Mouse (Mus musculus) lung, postnatal 4 days (tissue): ENCODE measurements around the gene Per2.

Experiments
- DNase-seq, 2 experiments: peaks; one replicate each; pipeline ENCODE4 v3.0.0; 2021

Gene Per2

DNA sequence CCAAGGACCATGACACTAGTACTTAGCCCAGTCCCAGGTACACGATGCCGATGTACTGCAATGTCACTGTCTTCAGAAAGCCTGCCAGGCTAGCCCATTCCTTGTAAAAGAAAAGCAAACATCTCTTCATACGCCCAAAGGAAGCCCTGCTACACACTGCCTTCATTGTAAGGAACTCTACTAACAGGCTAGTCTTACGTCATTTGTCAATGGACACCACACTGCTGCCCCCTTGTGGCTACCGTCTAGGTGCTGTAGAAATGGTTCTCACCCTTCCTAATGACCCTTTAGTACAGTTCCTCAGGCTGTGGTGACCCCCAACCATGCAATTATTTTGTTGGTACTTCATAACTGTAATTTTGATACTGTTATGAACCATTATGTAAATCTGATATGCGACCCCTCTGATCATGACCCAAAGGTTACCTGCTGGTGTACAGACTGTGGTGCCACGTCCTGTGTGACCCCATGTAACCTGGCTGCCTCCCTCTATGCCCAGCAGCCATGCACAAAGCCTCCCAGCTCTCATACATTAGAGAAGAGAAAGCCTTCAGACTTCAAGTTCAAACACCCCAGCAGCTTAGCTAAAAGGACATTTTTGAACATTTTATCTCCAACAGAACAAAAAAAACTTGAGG lies 78.6 kb downstream of the Per2 start:
- peak; percentile 55 to 77 for DNase-seq

DNA sequence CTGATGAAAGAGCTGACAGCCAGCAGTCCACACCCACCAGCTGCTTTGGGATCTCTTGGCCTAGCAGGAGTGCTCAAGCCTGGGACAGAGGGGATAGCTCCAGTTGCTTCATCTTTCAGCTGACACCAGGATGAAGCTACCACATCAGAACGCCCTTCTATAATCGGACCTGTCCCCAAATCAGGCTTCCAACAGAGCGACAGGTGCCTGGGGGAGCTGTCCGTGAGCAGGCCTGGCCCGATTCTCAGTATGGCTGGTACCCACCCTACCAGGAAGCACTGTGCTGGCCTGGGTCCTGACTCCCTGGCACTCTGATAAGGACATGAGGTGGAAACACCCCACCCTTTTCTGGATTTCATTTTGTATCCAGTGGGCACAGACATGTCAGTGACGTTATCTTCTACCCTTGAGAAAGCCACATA lies 85.7 kb downstream of the Per2 start:
- no peak for DNase-seq

- DNase-seq = no peak
Measured at GRCm38 (mm10) chr1:91370055-91370454, 89.1 kb downstream of the Per2 start.

DNA sequence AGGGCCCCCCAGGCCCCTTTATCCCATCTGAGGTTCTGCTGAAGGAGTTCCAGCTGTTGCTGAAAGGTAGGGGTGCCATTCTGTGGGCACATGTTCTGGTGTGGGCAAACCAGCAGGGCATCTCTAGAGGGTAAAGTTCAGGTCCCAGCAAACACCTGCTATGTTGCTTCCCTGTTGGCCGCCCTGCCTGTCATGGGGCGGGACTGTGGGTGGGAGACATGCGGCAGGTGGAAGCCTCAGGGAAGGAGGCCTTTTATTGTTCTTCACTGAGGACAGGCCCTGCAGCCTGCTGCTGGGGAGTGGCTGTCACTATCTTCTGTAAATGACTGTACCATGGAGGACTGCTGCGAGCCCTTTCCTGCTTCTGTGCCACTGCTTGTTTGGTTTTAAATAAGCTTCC lies 89.7 kb downstream of the Per2 start:
- no peak for DNase-seq

DNA sequence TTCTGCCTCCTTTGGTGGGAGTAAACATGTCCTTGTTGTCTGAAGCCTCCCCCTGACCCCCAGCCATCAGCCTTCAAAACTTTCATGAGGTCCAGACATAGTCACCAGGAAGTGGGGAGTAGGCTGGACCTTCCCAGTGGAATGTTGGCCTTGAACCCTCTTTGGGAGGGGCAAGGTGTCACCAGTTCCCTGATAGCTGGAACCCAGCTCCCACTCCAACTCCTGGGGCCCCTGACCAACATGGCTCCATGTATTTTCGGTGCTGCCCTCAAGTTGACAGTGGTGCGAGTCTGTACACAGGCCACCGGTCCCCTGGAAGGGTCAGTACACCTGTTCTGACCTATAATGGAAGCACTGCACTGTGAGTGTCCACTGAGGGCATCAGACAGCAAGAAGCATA lies 91.8 kb downstream of the Per2 start:
- DNase-seq = no peak

- peak; percentile 82 to 86 for DNase-seq
Measured at GRCm38 (mm10) chr1:91366215-91367108, 92.7 kb downstream of the Per2 start, which contains the start of gene Erfe. TSS of gene Erfe (plus strand) at chr1:91366430.
